Mouse (Mus musculus): ENCODE measurements around the gene Mip.

DNA sequence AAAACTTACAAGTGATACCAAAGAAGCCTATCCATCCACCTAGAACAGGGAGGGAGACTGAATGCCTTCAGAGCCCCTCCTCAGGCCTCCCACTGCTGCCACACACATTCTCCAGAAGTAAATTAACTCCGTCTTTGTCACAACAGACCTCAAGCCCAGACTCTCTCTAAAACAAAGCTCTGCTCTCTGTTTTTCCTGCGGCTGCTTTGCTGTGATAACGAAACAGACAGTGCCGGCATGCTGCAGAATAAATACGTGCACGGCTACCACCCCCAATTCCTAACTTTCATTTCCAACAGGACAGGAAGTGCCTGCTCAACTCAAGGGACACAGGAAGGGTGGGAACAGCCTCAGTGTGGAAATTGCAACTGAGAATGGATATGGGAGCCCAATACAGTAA, 45.6 kb upstream of the Mip start, which contains the start of gene Rbms2:
- no peak for TF ChIP-seq GATA1 (IDR thresholded peaks at IDR 0.05; ENCODE audit: low read length)
- TF ChIP-seq TAL1 (IDR thresholded peaks at IDR 0.05; ENCODE audit: low read length), result no peak
